ENCODE assay signal across 17 mouse cellular contexts in the genomic region with DNA sequence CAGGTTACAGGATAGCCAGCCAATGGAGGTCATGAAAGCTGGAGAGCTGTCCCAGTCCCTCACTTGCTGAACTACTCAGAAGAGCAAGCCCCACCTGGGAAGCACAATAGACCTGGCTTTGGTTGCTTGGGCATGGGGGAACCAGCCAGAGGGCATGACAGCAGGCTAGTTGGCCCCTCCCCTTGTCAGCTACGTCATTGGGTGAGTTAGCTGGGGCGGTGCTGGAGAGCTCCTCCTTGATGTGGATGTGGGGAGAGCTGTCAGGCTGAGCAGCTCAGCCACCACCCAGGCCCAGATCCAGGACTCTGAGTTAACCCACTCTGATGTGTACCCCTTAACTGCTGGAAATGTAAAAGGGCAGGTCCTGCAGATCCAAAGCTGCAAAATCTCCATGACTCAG. TPM values are rescaled to one million over a fixed set of nuclear protein-coding genes. Genes with fewer than 3 reads are reported as not detected.
A peak's percentile ranks its signal among the peaks of the same experiment; 100 is the strongest.
DNase-seq lines count a peak whose midpoint lies in the region; ATAC-seq lines count a peak whose summit lies in the region.
"Had no signal": no experiment of that assay in that cellular context is flagged by ENCODE, and none has a peak within 500 bp of the region (broad histone marks: within the 10 kb centered on the region; RNA-seq: fewer than 3 reads in every experiment).

No protein-coding gene starts in this region.

- H3K9me3 ChIP-seq in heart, embryonic 12.5 days (replicated peaks) = no peaks in the 10 kb centered on the region
- H3K9me3 ChIP-seq in liver, embryonic 13.5 days (replicated peaks) = no peaks in the 10 kb centered on the region
- H3K9me3 ChIP-seq in neural tube, embryonic 15.5 days (replicated peaks) = no peaks in the 10 kb centered on the region
- H3K9me3 ChIP-seq: hindbrain, embryonic 10.5 days; midbrain, embryonic 13.5 days; neural tube, embryonic 13.5 days had no signal

- H3K27me3 ChIP-seq in heart, embryonic 12.5 days (replicated peaks) = no peaks in the 10 kb centered on the region
- no peaks in the 10 kb centered on the region for H3K27me3 ChIP-seq in liver, embryonic 13.5 days
- H3K27me3 ChIP-seq in neural tube, embryonic 15.5 days (replicated peaks) = no peaks in the 10 kb centered on the region
- H3K27me3 ChIP-seq: midbrain, embryonic 13.5 days; neural tube, embryonic 13.5 days had no signal

- 0 out of 2 replicates have a peak, but pooled peaks have one; percentile 11 for ATAC-seq in heart, embryonic 12.5 days (ENCODE audit: insufficient number of reproducible peaks, low FRiP score)
- ATAC-seq in common myeloid progenitor, adult 5-6 weeks (replicated peaks; ENCODE audit: low read depth, poor library complexity, severe bottlenecking) = peak; percentile 82
- peak; percentile 50; the same call in 1 of the 2 replicates for ATAC-seq in liver, embryonic 13.5 days (ENCODE audit: low read depth)
- no peak for ATAC-seq in neural tube, embryonic 15.5 days (ENCODE audit: low FRiP score)
- ATAC-seq: intestine, postnatal 0 days; lung, postnatal 0 days; midbrain, embryonic 13.5 days had no signal

- H3K4me1 ChIP-seq in heart, embryonic 12.5 days (replicated peaks) = no peaks in the 10 kb centered on the region
- no peaks in the 10 kb centered on the region for H3K4me1 ChIP-seq in liver, embryonic 13.5 days (replicated peaks)
- no peaks in the 10 kb centered on the region for H3K4me1 ChIP-seq in neural tube, embryonic 15.5 days
- H3K4me1 ChIP-seq: hindbrain, embryonic 10.5 days; midbrain, embryonic 13.5 days; neural tube, embryonic 13.5 days had no signal

- no peak for DNase-seq in heart, postnatal 4 days
- DNase-seq in liver, embryonic 13.5 days = no peak
- peak; percentile 24 for DNase-seq in thymus, postnatal 25 days
- no peak for DNase-seq in right cerebral cortex, postnatal 36 days (ENCODE audit: low spot score in 2 of 2)
- DNase-seq in layer of hippocampus, postnatal 25 days (ENCODE audit: extremely low spot score in 1 of 2, low spot score in 1 of 2) = no peak
- DNase-seq: cerebellum, adult 11 months; heart, adult 2 months; kidney, postnatal 36 days; right cerebral cortex, postnatal 25 days had no signal

- WGBS in heart, embryonic 12.5 days = 0% methylated on average over 2 of the region's 2 CpGs
- WGBS in liver, embryonic 13.5 days (ENCODE audit: insufficient replicate concordance) = 10% methylated on average over 2 of the region's 2 CpGs
- 12% methylated on average over 2 of the region's 2 CpGs for WGBS in neural tube, embryonic 15.5 days

- H3K9ac ChIP-seq in heart, embryonic 12.5 days = no peak overlapping the region
- H3K9ac ChIP-seq in liver, embryonic 13.5 days = no peak overlapping the region
- no peak overlapping the region for H3K9ac ChIP-seq in neural tube, embryonic 15.5 days (replicated peaks)
- H3K9ac ChIP-seq: midbrain, embryonic 13.5 days; neural tube, embryonic 13.5 days had no signal

- no peak overlapping the region for H3K27ac ChIP-seq in heart, embryonic 12.5 days (ENCODE audit: poor library complexity, severe bottlenecking)
- no peak overlapping the region for H3K27ac ChIP-seq in liver, embryonic 13.5 days
- H3K27ac ChIP-seq in neural tube, embryonic 15.5 days (replicated peaks) = no peak overlapping the region
- H3K27ac ChIP-seq: heart, adult 2 months; hindbrain, embryonic 10.5 days; midbrain, embryonic 13.5 days; neural tube, embryonic 13.5 days had no signal

- H3K36me3 ChIP-seq in heart, embryonic 12.5 days = no peaks in the 10 kb centered on the region
- H3K36me3 ChIP-seq in liver, embryonic 13.5 days = no peaks in the 10 kb centered on the region
- H3K36me3 ChIP-seq in neural tube, embryonic 15.5 days = no peaks in the 10 kb centered on the region
- H3K36me3 ChIP-seq: hindbrain, embryonic 10.5 days; midbrain, embryonic 13.5 days; neural tube, embryonic 13.5 days had no signal

- no peak overlapping the region for H3K4me2 ChIP-seq in heart, embryonic 12.5 days
- H3K4me2 ChIP-seq in liver, embryonic 13.5 days = no peak overlapping the region
- H3K4me2 ChIP-seq in neural tube, embryonic 15.5 days = no peak overlapping the region
- H3K4me2 ChIP-seq: midbrain, embryonic 13.5 days; neural tube, embryonic 13.5 days had no signal

- no peak overlapping the region for H3K4me3 ChIP-seq in heart, embryonic 12.5 days
- no peak overlapping the region for H3K4me3 ChIP-seq in liver, embryonic 13.5 days (replicated peaks)
- H3K4me3 ChIP-seq in neural tube, embryonic 15.5 days (replicated peaks) = no peak overlapping the region
- H3K4me3 ChIP-seq: heart, adult 2 months; hindbrain, embryonic 10.5 days; midbrain, embryonic 13.5 days; neural tube, embryonic 13.5 days had no signal

RNA-seq across cellular contexts. Expression of a gene that starts 24.4 kb away (rescaled TPM):
- polyA plus RNA-seq in heart, embryonic 12.5 days (2016; fragmentation: Nextera tagmentation; extraction: Ambion mirVana) = 1.3 and 1.4 TPM in 2 replicates
- 1 to 10 TPM in 1 of 2 experiments, under 1 TPM in 1; 0.95 to 1.2 TPM for total RNA-seq in heart, postnatal 4 days (2021)
- total RNA-seq in common myeloid progenitor, adult 5-6 weeks (2017) = 10.0 and 10.2 TPM in 2 replicates
- 5.3 and 6.7 TPM in 2 replicates for polyA plus RNA-seq in liver, embryonic 13.5 days (2015; fragmentation: Nextera tagmentation; extraction: Ambion mirVana)
- total RNA-seq in layer of hippocampus, postnatal 25 days (2021) = 1 to 10 TPM; 2.2 to 2.7 TPM
- polyA plus RNA-seq in neural tube, embryonic 15.5 days (2015; fragmentation: Nextera tagmentation; extraction: Ambion mirVana) = 1.6 and 2.7 TPM in 2 replicates
